ENCODE assay signal across 21 mouse cellular contexts in the genomic region with DNA sequence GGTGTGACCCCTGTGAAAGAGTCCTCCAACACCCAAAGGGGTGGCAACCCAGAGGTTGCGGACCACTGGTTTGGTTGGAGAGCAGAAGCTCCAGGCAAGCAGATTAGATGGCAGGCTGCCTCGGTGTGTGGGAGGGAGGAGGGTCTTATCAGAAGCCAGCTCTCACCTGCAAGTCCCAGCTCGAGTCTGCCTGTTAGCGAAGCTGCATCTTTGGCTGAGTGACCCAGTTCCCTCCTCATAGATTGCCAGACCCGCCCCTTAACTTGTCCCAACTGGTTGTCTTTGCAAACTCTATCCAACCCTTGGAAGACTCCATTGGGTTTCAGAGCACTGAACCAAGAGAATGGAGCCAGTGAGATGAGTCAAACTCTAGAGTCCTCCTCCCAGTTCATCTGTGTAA.
A peak's percentile ranks its signal among the peaks of the same experiment; 100 is the strongest.
DNase-seq lines count a peak whose midpoint lies in the region; ATAC-seq and TF ChIP-seq lines count a peak whose summit lies in the region.
"Had no signal": no experiment of that assay in that cellular context is flagged by ENCODE, and none has a peak within 500 bp of the region (broad histone marks: within the 10 kb centered on the region; RNA-seq: fewer than 3 reads in every experiment).

No protein-coding gene starts in this region.

- DNase-seq in limb, embryonic 14.5 days (ENCODE audit: low spot score), result peak; percentile 62
- no peak for DNase-seq in limb, embryonic 10.5 days (ENCODE audit: low spot score)
- DNase-seq in embryonic facial prominence, embryonic 14.5 days (ENCODE audit: low spot score), result peak; percentile 83
- no peak for DNase-seq in midbrain, embryonic 10.5 days (ENCODE audit: low spot score)
- DNase-seq in kidney, postnatal 36 days, result no peak
- DNase-seq: adrenal gland, adult 2 months; adrenal gland, postnatal 25 days; cerebellum, adult 18-20 months; cerebellum, postnatal 10 days; gastrocnemius, postnatal 36 days; heart, adult 2 months; heart, postnatal 4 days had no signal

- no peak overlapping the region for H3K4me3 ChIP-seq in limb, embryonic 14.5 days (replicated peaks; ENCODE audit: low read length)
- no peak overlapping the region for H3K4me3 ChIP-seq in limb, embryonic 10.5 days
- H3K4me3 ChIP-seq in embryonic facial prominence, embryonic 14.5 days (ENCODE audit: low read depth, low read length), result no peak overlapping the region
- no peak overlapping the region for H3K4me3 ChIP-seq in embryonic facial prominence, embryonic 15.5 days (replicated peaks)
- no peak overlapping the region for H3K4me3 ChIP-seq in stomach, embryonic 15.5 days (replicated peaks)
- no peak overlapping the region for H3K4me3 ChIP-seq in midbrain, embryonic 10.5 days
- H3K4me3 ChIP-seq: embryonic facial prominence, embryonic 12.5 days; erythroblast, embryonic 14.5 days; forebrain, embryonic 15.5 days; heart, adult 2 months; heart, embryonic 12.5 days; hindbrain, embryonic 12.5 days had no signal

- ATAC-seq in limb, embryonic 14.5 days (ENCODE audit: low FRiP score, low read depth), result no peak
- ATAC-seq in embryonic facial prominence, embryonic 14.5 days (ENCODE audit: low read depth), result peak; percentile 69; the same call in 1 of the 2 replicates
- no peak for ATAC-seq in embryonic facial prominence, embryonic 15.5 days (ENCODE audit: insufficient number of reproducible peaks, low FRiP score, low TSS enrichment, low read depth)
- ATAC-seq in stomach, embryonic 15.5 days (ENCODE audit: insufficient read depth, low FRiP score, low read depth), result peak; percentile 39; the same call in 1 of the 2 replicates
- no peak for ATAC-seq in megakaryocyte, adult 5-6 weeks (ENCODE audit: poor library complexity, severe bottlenecking)
- ATAC-seq: forebrain, embryonic 15.5 days; hindbrain, embryonic 16.5 days had no signal

- no peak for TF ChIP-seq POLR2A in limb, embryonic 14.5 days (IDR thresholded peaks at IDR 0.05; ENCODE audit: borderline replicate concordance, extremely low read depth, insufficient read depth, insufficient read length)

- peaks cover 43% of the 10 kb centered on the region for H3K36me3 ChIP-seq in limb, embryonic 14.5 days (ENCODE audit: control insufficient read depth, insufficient read depth, low read length)
- H3K36me3 ChIP-seq in limb, embryonic 10.5 days, result peaks cover 66% of the 10 kb centered on the region
- peaks cover 32% of the 10 kb centered on the region for H3K36me3 ChIP-seq in embryonic facial prominence, embryonic 14.5 days (ENCODE audit: control insufficient read depth, insufficient read depth, low read length)
- H3K36me3 ChIP-seq in embryonic facial prominence, embryonic 15.5 days, result peaks cover 19% of the 10 kb centered on the region
- H3K36me3 ChIP-seq in stomach, embryonic 15.5 days, result 0 out of 2 replicates have a peak, but pooled peaks cover 2% of the 10 kb centered on the region
- peaks cover 82% of the 10 kb centered on the region for H3K36me3 ChIP-seq in midbrain, embryonic 10.5 days
- H3K36me3 ChIP-seq: forebrain, embryonic 15.5 days had no signal

- H3K4me1 ChIP-seq in limb, embryonic 14.5 days (ENCODE audit: control insufficient read depth, insufficient read depth, low read length), result peaks cover 20% of the 10 kb centered on the region
- H3K4me1 ChIP-seq in limb, embryonic 10.5 days, result peaks cover 21% of the 10 kb centered on the region
- H3K4me1 ChIP-seq in embryonic facial prominence, embryonic 14.5 days (ENCODE audit: control insufficient read depth, insufficient read depth, low read length), result peaks cover 33% of the 10 kb centered on the region
- H3K4me1 ChIP-seq in embryonic facial prominence, embryonic 15.5 days, result peaks cover 39% of the 10 kb centered on the region
- no peaks in the 10 kb centered on the region for H3K4me1 ChIP-seq in stomach, embryonic 15.5 days
- H3K4me1 ChIP-seq in midbrain, embryonic 10.5 days, result peaks cover 32% of the 10 kb centered on the region
- H3K4me1 ChIP-seq: heart, embryonic 12.5 days had no signal

- no peak overlapping the region for H3K9ac ChIP-seq in limb, embryonic 14.5 days (ENCODE audit: low read depth, low read length, severe bottlenecking)
- H3K9ac ChIP-seq in embryonic facial prominence, embryonic 14.5 days (ENCODE audit: low read depth, low read length), result no peak overlapping the region
- H3K9ac ChIP-seq in embryonic facial prominence, embryonic 15.5 days, result no peak overlapping the region
- H3K9ac ChIP-seq in stomach, embryonic 15.5 days, result no peak overlapping the region
- H3K9ac ChIP-seq: embryonic facial prominence, embryonic 12.5 days; forebrain, embryonic 15.5 days; heart, embryonic 12.5 days; hindbrain, embryonic 12.5 days had no signal

- WGBS in limb, embryonic 14.5 days, result 86% methylated on average over 5 of the region's 5 CpGs
- WGBS in limb, embryonic 10.5 days, result 86% methylated on average over 5 of the region's 5 CpGs
- WGBS in embryonic facial prominence, embryonic 14.5 days, result 85% methylated on average over 5 of the region's 5 CpGs
- WGBS in embryonic facial prominence, embryonic 15.5 days, result 62% methylated on average over 5 of the region's 5 CpGs
- 74% methylated on average over 5 of the region's 5 CpGs for WGBS in stomach, embryonic 15.5 days
- 89% methylated on average over 5 of the region's 5 CpGs for WGBS in midbrain, embryonic 10.5 days

- H3K4me2 ChIP-seq in limb, embryonic 14.5 days (replicated peaks; ENCODE audit: low read depth, low read length, severe bottlenecking), result no peak overlapping the region
- H3K4me2 ChIP-seq in embryonic facial prominence, embryonic 14.5 days (ENCODE audit: low read depth, low read length), result no peak overlapping the region
- no peak overlapping the region for H3K4me2 ChIP-seq in embryonic facial prominence, embryonic 15.5 days (replicated peaks)
- no peak overlapping the region for H3K4me2 ChIP-seq in stomach, embryonic 15.5 days
- H3K4me2 ChIP-seq: embryonic facial prominence, embryonic 12.5 days; forebrain, embryonic 15.5 days; heart, embryonic 12.5 days; hindbrain, embryonic 12.5 days had no signal

- 0 out of 2 replicates have a peak overlapping the region, but pooled peaks have one; percentile 19 for H3K27ac ChIP-seq in limb, embryonic 14.5 days (replicated peaks; ENCODE audit: low read depth, low read length)
- no peak overlapping the region for H3K27ac ChIP-seq in limb, embryonic 10.5 days
- no peak overlapping the region for H3K27ac ChIP-seq in embryonic facial prominence, embryonic 14.5 days (replicated peaks; ENCODE audit: low read depth, low read length)
- 0 out of 2 replicates have a peak overlapping the region, but pooled peaks have one; percentile 66 for H3K27ac ChIP-seq in embryonic facial prominence, embryonic 15.5 days (replicated peaks)
- peak overlapping the region; percentile 48; the same call in 1 of the 2 replicates for H3K27ac ChIP-seq in stomach, embryonic 15.5 days
- H3K27ac ChIP-seq in midbrain, embryonic 10.5 days (replicated peaks), result no peak overlapping the region
- H3K27ac ChIP-seq: forebrain, embryonic 15.5 days; heart, adult 2 months; hindbrain, embryonic 12.5 days had no signal

- H3K9me3 ChIP-seq in limb, embryonic 14.5 days (ENCODE audit: control insufficient read depth, low read length), result no peaks in the 10 kb centered on the region
- H3K9me3 ChIP-seq in limb, embryonic 10.5 days (replicated peaks), result no peaks in the 10 kb centered on the region
- no peaks in the 10 kb centered on the region for H3K9me3 ChIP-seq in embryonic facial prominence, embryonic 14.5 days (ENCODE audit: control insufficient read depth, low read length)
- no peaks in the 10 kb centered on the region for H3K9me3 ChIP-seq in embryonic facial prominence, embryonic 15.5 days (replicated peaks)
- H3K9me3 ChIP-seq in stomach, embryonic 15.5 days, result no peaks in the 10 kb centered on the region
- H3K9me3 ChIP-seq in midbrain, embryonic 10.5 days (replicated peaks), result no peaks in the 10 kb centered on the region
- H3K9me3 ChIP-seq: embryonic facial prominence, embryonic 12.5 days; forebrain, embryonic 15.5 days; heart, embryonic 12.5 days; hindbrain, embryonic 12.5 days had no signal

- H3K27me3 ChIP-seq in limb, embryonic 14.5 days (ENCODE audit: control insufficient read depth, insufficient read depth, low read length), result no peaks in the 10 kb centered on the region
- H3K27me3 ChIP-seq in limb, embryonic 10.5 days (ENCODE audit: low read depth, poor library complexity, severe bottlenecking), result no peaks in the 10 kb centered on the region
- H3K27me3 ChIP-seq in embryonic facial prominence, embryonic 14.5 days (replicated peaks; ENCODE audit: control insufficient read depth, insufficient read depth, low read length), result no peaks in the 10 kb centered on the region
- no peaks in the 10 kb centered on the region for H3K27me3 ChIP-seq in embryonic facial prominence, embryonic 15.5 days
- no peaks in the 10 kb centered on the region for H3K27me3 ChIP-seq in stomach, embryonic 15.5 days (replicated peaks)
- H3K27me3 ChIP-seq in midbrain, embryonic 10.5 days (ENCODE audit: low read depth, poor library complexity, severe bottlenecking), result no peaks in the 10 kb centered on the region
- H3K27me3 ChIP-seq: embryonic facial prominence, embryonic 12.5 days; forebrain, embryonic 15.5 days; heart, embryonic 12.5 days; hindbrain, embryonic 12.5 days had no signal

Comparison
In these comparisons a context has a peak if more than half of its experiments do, and no peak if none do; other contexts are left out.
1. ATAC-seq: peak in embryonic facial prominence, embryonic 14.5 days (single experiment) and stomach, embryonic 15.5 days (single experiment); none in limb, embryonic 14.5 days (single experiment), embryonic facial prominence, embryonic 15.5 days (single experiment) and megakaryocyte, adult 5-6 weeks (single experiment).
2. DNase-seq: peak in limb, embryonic 14.5 days (single experiment) and embryonic facial prominence, embryonic 14.5 days (single experiment); none in limb, embryonic 10.5 days (single experiment), midbrain, embryonic 10.5 days (single experiment) and kidney, postnatal 36 days (0 of 2).
3. H3K27ac ChIP-seq: peak in limb, embryonic 14.5 days (single experiment), embryonic facial prominence, embryonic 15.5 days (single experiment) and stomach, embryonic 15.5 days (single experiment); none in limb, embryonic 10.5 days (single experiment), embryonic facial prominence, embryonic 14.5 days (single experiment) and midbrain, embryonic 10.5 days (single experiment).